Mouse (Mus musculus): Measurements from ENCODE around the gene Arid1b.

Arid1b gene

GRCm38 (mm10) chr17:5209076-5209475 is 214.9 kb downstream of the Arid1b start:
- DNase-seq (ENCODE audit: low read depth, low spot score) = no peak

GRCm38 (mm10) chr17:5210101-5210727 is 216.1 kb downstream of the Arid1b start:
- no peak for DNase-seq (ENCODE audit: low read depth, low spot score)

GRCm38 (mm10) chr17:5210891-5211290 is 216.8 kb downstream of the Arid1b start:
- DNase-seq (ENCODE audit: low read depth, low spot score) = no peak

GRCm38 (mm10) chr17:5212166-5212565 is 218.0 kb downstream of the Arid1b start:
- no peak for DNase-seq (ENCODE audit: low read depth, low spot score)

GRCm38 (mm10) chr17:5213441-5213840 is 219.3 kb downstream of the Arid1b start:
- DNase-seq (ENCODE audit: low read depth, low spot score) = no peak

- no peak for DNase-seq (ENCODE audit: low read depth, low spot score)
Observed at GRCm38 (mm10) chr17:5215352-5215751, 221.2 kb downstream of the Arid1b start.

GRCm38 (mm10) chr17:5216965-5217546 is 222.9 kb downstream of the Arid1b start:
- DNase-seq (ENCODE audit: low read depth, low spot score) = no peak

- DNase-seq (ENCODE audit: low read depth, low spot score) = no peak
Observed at GRCm38 (mm10) chr17:5217852-5218845, 224.0 kb downstream of the Arid1b start.

GRCm38 (mm10) chr17:5218955-5219557 is 224.9 kb downstream of the Arid1b start:
- no peak for DNase-seq (ENCODE audit: low read depth, low spot score)

GRCm38 (mm10) chr17:5221041-5221440 is 226.9 kb downstream of the Arid1b start:
- no peak for DNase-seq (ENCODE audit: low read depth, low spot score)

- DNase-seq (ENCODE audit: low read depth, low spot score) = no peak
Observed at GRCm38 (mm10) chr17:5221558-5221957, 227.4 kb downstream of the Arid1b start.

- DNase-seq (ENCODE audit: low read depth, low spot score) = no peak
Observed at GRCm38 (mm10) chr17:5222827-5223226, 228.7 kb downstream of the Arid1b start.

- DNase-seq (ENCODE audit: low read depth, low spot score) = no peak
Observed at GRCm38 (mm10) chr17:5224932-5225331, 230.8 kb downstream of the Arid1b start.

- DNase-seq (ENCODE audit: low read depth, low spot score) = no peak
Observed at GRCm38 (mm10) chr17:5227136-5227535, 233.0 kb downstream of the Arid1b start.

GRCm38 (mm10) chr17:5227950-5228615 is 234.0 kb downstream of the Arid1b start:
- DNase-seq (ENCODE audit: low read depth, low spot score) = no peak

- DNase-seq (ENCODE audit: low read depth, low spot score) = no peak
Observed at GRCm38 (mm10) chr17:5228616-5229250, 234.6 kb downstream of the Arid1b start.

- no peak for DNase-seq (ENCODE audit: low read depth, low spot score)
Observed at GRCm38 (mm10) chr17:5230063-5230462, 235.9 kb downstream of the Arid1b start.

GRCm38 (mm10) chr17:5232180-5232579 is 238.0 kb downstream of the Arid1b start:
- no peak for DNase-seq (ENCODE audit: low read depth, low spot score)

GRCm38 (mm10) chr17:5233991-5234390 is 239.9 kb downstream of the Arid1b start:
- DNase-seq (ENCODE audit: low read depth, low spot score) = no peak

- DNase-seq (ENCODE audit: low read depth, low spot score) = no peak
Observed at GRCm38 (mm10) chr17:5235057-5235456, 240.9 kb downstream of the Arid1b start.

- DNase-seq (ENCODE audit: low read depth, low spot score) = no peak
Observed at GRCm38 (mm10) chr17:5237765-5238164, 243.6 kb downstream of the Arid1b start.

Measured in embryo, embryonic 11.5 days (tissue).